Mouse (Mus musculus): ENCODE data around the gene Szt2.

The Szt2 gene

DNA sequence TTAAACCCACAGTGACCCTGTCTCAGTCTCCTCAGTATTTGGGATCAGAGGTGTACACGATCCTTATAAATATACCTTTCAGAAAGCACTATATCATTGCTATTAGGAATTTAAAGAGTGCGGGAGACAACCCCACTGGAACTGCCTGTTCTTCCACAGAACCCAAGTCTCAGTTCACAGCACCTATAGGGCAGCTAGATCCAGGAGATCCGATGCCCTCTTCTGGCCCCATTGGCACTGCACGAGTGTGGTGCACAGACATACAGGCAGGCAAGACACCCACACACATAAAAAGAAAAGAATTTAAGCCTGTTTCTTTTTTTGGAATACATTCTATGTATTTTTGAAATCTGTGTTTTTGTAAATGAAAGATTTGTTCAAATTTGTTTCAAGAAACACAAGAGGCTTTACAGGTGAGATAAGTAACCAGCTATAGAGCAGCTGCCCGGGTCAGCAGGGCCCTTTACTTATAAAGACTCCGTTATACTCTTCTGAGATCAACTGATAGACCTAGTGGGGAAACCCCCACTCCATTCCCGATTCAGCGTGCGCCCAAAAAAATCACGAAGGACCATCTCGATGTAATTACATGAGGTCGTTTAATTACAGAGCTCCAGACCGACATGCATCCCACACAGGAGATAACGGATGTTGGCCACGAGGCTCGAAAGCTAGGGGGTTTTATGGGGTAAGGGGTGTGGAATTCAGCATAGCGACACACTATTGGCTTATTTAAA lies 50.7 kb downstream of the Szt2 start:
- no peak for DNase-seq (ENCODE audit: low spot score)

GRCm38 (mm10) chr4:118357504-118357903 lies 51.6 kb downstream of the Szt2 start:
- DNase-seq (ENCODE audit: low spot score), result no peak

DNA sequence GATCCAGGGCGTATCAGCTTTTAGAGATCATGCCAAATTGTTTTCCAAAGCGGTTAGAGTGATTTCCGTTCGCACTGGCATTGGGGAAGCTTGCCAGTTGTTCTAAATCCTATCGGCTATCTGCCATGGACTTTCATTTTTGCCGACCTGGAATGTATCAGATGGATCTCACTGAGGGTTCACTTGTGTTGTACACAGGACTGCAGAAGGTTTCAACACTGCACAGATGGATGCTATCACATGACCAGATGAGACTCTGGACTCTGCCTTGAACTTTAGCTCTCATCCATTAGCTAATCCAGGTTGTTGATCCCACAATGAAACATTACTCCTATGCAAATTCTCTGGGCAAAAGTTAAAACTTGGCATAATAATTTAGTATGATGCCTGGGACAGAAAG lies 52.3 kb downstream of the Szt2 start:
- no peak for DNase-seq (ENCODE audit: low spot score)

DNA sequence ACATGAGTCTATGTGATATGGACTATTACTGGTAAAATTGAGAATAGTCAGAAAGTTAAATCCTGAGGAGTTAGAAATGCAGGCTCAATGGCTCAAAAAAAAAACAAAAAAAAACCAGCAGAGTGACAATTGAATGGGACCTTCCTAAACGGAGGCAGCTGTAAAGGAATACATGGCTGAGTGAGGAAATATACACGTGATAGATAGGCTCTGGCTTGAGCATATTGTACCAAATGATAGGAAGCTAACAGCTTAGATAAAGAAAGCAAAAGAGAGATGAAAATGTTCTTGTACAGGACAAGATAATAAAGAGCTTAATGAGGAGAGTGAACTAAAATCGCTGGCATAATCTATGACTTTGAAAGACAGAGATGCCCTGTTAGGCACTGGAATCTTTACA lies 54.8 kb downstream of the Szt2 start:
- no peak for DNase-seq (ENCODE audit: low spot score)

GRCm38 (mm10) chr4:118353689-118354088 lies 55.4 kb downstream of the Szt2 start:
- no peak for DNase-seq (ENCODE audit: low spot score)

GRCm38 (mm10) chr4:118351828-118352227 lies 57.2 kb downstream of the Szt2 start:
- DNase-seq (ENCODE audit: low spot score), result no peak

DNA sequence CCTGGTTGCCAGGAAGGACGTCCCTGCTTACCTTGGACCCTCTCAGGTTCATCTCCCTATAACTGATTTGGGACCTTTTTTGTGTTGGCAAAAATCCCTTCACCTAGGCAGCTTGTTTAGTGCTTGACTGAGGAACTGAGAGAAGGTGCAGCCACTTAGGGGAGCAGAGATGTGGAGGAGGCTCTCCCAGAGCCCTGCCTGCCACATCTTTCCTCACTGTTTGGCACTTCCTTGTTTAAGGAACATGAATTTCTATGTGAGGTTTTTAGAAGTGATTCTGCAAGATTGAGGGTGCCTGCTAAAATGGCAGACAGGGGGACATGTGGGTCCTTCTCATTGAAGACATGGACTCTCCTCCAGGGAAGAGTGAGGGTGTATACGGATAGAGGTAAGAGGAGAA lies 58.2 kb downstream of the Szt2 start:
- no peak for DNase-seq (ENCODE audit: low spot score)

GRCm38 (mm10) chr4:118347529-118348309 lies 61.4 kb downstream of the Szt2 start:
- no peak for DNase-seq (ENCODE audit: low spot score)

- no peak for DNase-seq (ENCODE audit: low spot score)
Observed at GRCm38 (mm10) chr4:118341447-118341846, 67.6 kb downstream of the Szt2 start.

DNA sequence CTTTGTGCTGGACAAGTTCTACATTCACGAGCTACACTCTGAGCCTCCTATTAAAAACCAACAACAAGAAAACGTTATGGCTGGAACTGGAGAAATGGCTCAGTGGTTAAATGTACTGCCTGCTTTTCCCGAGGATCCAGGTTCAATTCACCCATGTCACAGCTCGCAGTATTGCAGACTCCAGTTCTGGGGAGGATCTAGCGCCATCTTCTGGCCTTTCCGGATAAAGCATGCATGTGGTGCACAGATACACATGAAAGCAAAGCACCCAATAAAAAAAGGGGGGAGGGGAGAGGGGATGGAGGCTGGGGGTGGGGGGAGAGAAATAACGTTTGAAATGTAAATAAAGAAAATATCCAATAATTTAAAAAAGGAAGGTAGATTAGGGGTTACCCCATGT lies 72.4 kb downstream of the Szt2 start:
- no peak for DNase-seq (ENCODE audit: low spot score)

DNA sequence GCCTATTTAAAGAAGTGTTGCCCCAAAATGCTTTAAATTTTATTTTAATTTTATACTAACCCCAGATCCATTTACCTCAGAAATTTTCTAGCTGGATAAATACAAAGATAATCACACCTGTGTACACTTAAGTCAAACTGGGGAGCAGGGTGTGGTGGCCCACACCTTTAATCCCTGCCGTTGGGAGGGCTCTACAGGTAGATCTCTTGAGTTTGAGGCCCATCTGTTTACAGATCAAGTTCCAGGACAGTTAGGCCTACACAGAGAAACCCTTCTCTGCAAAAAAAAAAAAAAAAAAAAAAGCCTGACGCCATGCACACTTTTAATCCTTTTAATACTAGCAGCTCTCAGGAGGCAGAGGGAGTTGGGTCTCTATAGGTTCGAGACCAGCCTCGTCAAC lies 73.1 kb downstream of the Szt2 start:
- no peak for DNase-seq (ENCODE audit: low spot score)

- no peak for DNase-seq (ENCODE audit: low spot score)
Observed at GRCm38 (mm10) chr4:118331777-118332176, 77.3 kb downstream of the Szt2 start.

DNA sequence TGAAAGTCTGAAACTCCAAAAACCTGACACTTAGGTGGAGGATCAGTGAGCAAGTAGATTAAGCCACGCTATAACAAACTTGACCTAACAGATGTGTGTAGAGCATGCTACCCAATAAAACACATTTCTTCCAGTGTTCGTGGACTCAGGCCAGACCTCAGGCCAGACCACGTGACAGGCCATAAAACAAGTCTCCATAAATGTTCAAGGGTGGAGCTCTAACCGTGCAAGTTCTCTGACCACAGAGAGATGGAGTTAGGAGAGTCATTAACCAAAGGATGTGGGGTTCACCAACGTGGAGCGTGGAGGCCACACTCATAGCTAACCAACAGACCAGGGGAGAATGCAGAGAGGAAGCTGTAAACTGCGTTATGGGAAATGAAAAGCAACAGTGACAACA lies 82.6 kb downstream of the Szt2 start:
- no peak for DNase-seq (ENCODE audit: low spot score)

DNA sequence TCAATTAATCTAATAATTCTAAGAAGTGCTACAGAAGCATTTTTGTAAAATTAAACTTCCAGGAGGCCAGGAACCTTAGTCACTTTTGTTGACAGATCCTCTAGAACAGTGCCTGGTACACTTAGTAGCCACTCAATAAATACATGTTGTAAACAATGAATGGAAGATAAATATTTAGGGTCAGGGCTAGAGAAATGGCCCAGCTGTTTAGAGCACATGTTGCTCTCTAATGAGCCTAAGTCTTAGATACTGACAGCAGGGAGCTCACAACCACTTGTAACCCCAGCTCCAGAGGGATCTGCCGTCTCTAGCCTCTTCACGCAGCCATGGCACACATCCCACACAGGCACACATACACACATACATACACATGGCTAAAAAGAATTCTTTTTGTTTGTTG lies 88.4 kb downstream of the Szt2 start:
- no peak for DNase-seq (ENCODE audit: low spot score)

DNA sequence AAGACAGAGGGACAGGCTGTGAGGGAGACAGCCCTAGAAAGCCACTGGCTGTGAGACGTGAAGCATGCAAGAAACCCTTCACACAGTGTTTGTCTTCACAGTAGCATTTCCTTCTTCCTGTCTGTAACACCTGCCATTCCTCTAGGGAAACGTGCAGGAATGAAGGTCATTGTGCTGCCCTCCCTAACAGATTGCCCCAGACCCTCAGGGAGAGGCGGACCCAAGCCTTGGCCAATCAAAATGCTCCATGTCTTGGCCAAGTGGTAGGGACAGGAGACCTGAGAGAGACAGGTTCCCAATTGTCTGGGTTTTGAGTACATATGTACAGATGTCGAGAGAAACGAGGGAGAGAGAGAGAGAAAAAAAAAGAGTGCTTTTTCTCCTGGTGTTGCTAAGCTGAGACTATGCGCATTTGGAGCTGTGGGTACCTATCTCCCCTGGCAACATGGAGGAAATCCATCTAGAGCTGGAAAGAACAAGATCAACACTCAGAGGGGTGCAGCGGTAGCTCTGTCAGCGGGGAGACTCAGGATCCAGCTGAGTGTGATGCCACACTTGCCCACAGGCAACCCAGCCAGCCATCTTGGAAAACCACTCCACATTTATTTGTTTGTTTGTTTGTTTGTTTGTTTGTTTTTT lies 89.2 kb downstream of the Szt2 start:
- no peak for DNase-seq (ENCODE audit: low spot score)

DNA sequence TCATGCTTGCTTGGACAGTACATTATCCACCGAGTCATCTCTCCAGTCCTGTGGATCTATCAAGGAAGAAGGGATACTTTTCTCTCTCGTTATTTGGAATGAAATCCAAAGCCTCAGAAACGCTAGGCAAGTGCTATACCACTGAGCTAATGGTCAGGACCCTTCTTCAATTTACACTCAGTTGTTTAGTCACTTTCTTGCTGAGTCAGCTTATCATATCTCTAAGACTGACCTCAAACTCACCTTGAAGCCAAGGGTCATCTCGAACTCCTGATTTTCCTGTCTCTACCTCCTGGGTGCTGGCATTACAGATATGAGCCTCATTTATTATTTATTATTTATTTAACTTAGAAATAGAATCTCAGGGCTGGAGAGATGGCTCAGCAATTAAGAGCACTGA lies 92.4 kb downstream of the Szt2 start:
- DNase-seq (ENCODE audit: low spot score), result no peak

GRCm38 (mm10) chr4:118315286-118315685 lies 93.8 kb downstream of the Szt2 start:
- DNase-seq (ENCODE audit: low spot score), result no peak
